Mouse (Mus musculus) MEL (cell line): Measurements from ENCODE around the gene Rnd2. TPM values are rescaled to one million over a fixed set of nuclear protein-coding genes. Genes with fewer than 3 reads are reported as not detected.

Experiments
- DNase-seq: peaks from one replicate; pipeline ENCODE4 v3.0.0; 2011; ENCODE audit warnings: low read depth, low spot score
- H3K27ac ChIP-seq: 2 replicates; pipeline ENCODE4 v1.5.1; 2012; ENCODE audit warnings: low read depth, mild to moderate bottlenecking, control low read depth, low read length, moderate library complexity; ENCODE audit not compliant: control insufficient read depth
- H3K27me3 ChIP-seq, 2 experiments: fragments of 150-350 bp in 1 of 2; sonication (generic) in 1 of 2; 2 replicates each; pipeline ENCODE4 v1.6.1; 2012; ENCODE audit warnings: low read length in 2 of 2, mild to moderate bottlenecking in 2 of 2, improper control_type of control experiment in 1 of 2, moderate library complexity in 1 of 2; ENCODE audit not compliant: insufficient read depth in 2 of 2, control insufficient read depth in 1 of 2
- H3K36me3 ChIP-seq, 2 experiments: 2 replicates each; pipeline ENCODE4 v1.6.1; 2012 to 2014; ENCODE audit warnings: low read length in 2 of 2, improper control_type of control experiment in 1 of 2, inconsistent platforms in 1 of 2, mild to moderate bottlenecking in 1 of 2; ENCODE audit not compliant: insufficient read depth in 2 of 2, control insufficient read depth in 1 of 2
- H3K4me1 ChIP-seq, 2 experiments: fragments of 150-350 bp in 1 of 2; sonication (generic) in 1 of 2; 2 replicates each; pipeline ENCODE4 v1.6.1; 2012; ENCODE audit warnings: low read length in 2 of 2, improper control_type of control experiment in 1 of 2, mild to moderate bottlenecking in 1 of 2; ENCODE audit not compliant: insufficient read depth in 2 of 2, control insufficient read depth in 1 of 2
- H3K4me3 ChIP-seq, 2 experiments: fragments of 150-350 bp in 1 of 2; sonication (generic) in 1 of 2; 2 replicates each; pipeline ENCODE4 v1.5.1; 2012; ENCODE audit warnings: low read depth in 2 of 2, low read length in 2 of 2, mild to moderate bottlenecking in 2 of 2, moderate library complexity in 2 of 2, control low read depth in 1 of 2, improper control_type of control experiment in 1 of 2; ENCODE audit not compliant: control insufficient read depth in 1 of 2, insufficient read depth in 1 of 2
- H3K79me2 ChIP-seq: 2 replicates; pipeline ENCODE4 v1.6.1; 2012; ENCODE audit warnings: mild to moderate bottlenecking, low read length, moderate library complexity; ENCODE audit not compliant: control insufficient read depth, poor library complexity, insufficient read depth
- H3K9ac ChIP-seq: 2 replicates; pipeline ENCODE4 v1.6.1; 2012; ENCODE audit warnings: low read depth, mild to moderate bottlenecking, control low read depth, low read length, moderate library complexity; ENCODE audit not compliant: control insufficient read depth, poor library complexity, severe bottlenecking
- H3K9me3 ChIP-seq: fragments of 150-350 bp; sonication (generic); replicated peaks from 2 replicates; pipeline ENCODE4 v1.6.1; 2012; ENCODE audit warnings: mild to moderate bottlenecking, low read length, improper control_type of control experiment, moderate library complexity; ENCODE audit not compliant: insufficient read depth
- BHLHE40 ChIP-seq: IDR thresholded peaks from 2 replicates; pipeline ENCODE4 v1.6.1; 2012; ENCODE audit warnings: low read depth, mild to moderate bottlenecking, inconsistent platforms, low read length, improper control_type of control experiment, borderline replicate concordance
- CTCF ChIP-seq, 3 experiments: IDR thresholded peaks in 2 of 3; conservative IDR thresholded peaks in 1 of 3; 2 replicates each; pipeline ENCODE4 v1.5.1; 2011 to 2012; ENCODE audit warnings: low read length in 3 of 3, low read depth in 2 of 3, mild to moderate bottlenecking in 2 of 3, improper control_type of control experiment in 1 of 3, inconsistent platforms in 1 of 3, mixed read lengths in 1 of 3, moderate library complexity in 1 of 3; ENCODE audit not compliant: control insufficient read depth in 1 of 3, insufficient read depth in 1 of 3, poor library complexity in 1 of 3, severe bottlenecking in 1 of 3
- E2F4 ChIP-seq: IDR thresholded peaks from 2 replicates; pipeline ENCODE4 v1.6.1; 2011; ENCODE audit warnings: low read depth, low read length, improper control_type of control experiment, borderline replicate concordance
- JUND ChIP-seq: IDR thresholded peaks from 2 replicates; pipeline ENCODE4 v1.6.1; 2011; ENCODE audit warnings: low read depth, mild to moderate bottlenecking, improper control_type of control experiment, low read length
- KAT2A ChIP-seq: conservative IDR thresholded peaks from 2 replicates; pipeline ENCODE4 v1.6.1; 2012; ENCODE audit warnings: low read depth, low read length, improper control_type of control experiment, inconsistent platforms
- MAFK ChIP-seq: IDR thresholded peaks from 2 replicates; pipeline ENCODE4 v1.6.1; 2011; ENCODE audit warnings: low read depth, mild to moderate bottlenecking, low read length, improper control_type of control experiment, borderline replicate concordance
- MAZ ChIP-seq: IDR thresholded peaks from 2 replicates; pipeline ENCODE4 v1.6.1; 2012; ENCODE audit warnings: low read depth, mild to moderate bottlenecking, inconsistent platforms, low read length, improper control_type of control experiment
- MEF2A ChIP-seq: IDR thresholded peaks from 2 replicates; pipeline ENCODE4 v1.6.1; 2014; ENCODE audit warnings: low read depth, mild to moderate bottlenecking, inconsistent platforms, low read length, improper control_type of control experiment; ENCODE audit not compliant: poor library complexity, insufficient replicate concordance, severe bottlenecking; ENCODE audit errors: extremely low read depth
- NELFE ChIP-seq: IDR thresholded peaks from 2 replicates; pipeline ENCODE4 v1.6.1; 2011; ENCODE audit warnings: low read depth, low read length, improper control_type of control experiment
- NRF1 ChIP-seq: IDR thresholded peaks from 2 replicates; pipeline ENCODE4 v1.6.1; 2014; ENCODE audit warnings: low read depth, mild to moderate bottlenecking, inconsistent platforms, low read length, improper control_type of control experiment, moderate library complexity; ENCODE audit not compliant: poor library complexity, insufficient read depth, severe bottlenecking
- POLR2A ChIP-seq, 2 experiments: IDR thresholded peaks; 2 replicates each; pipeline ENCODE4 v1.6.1; 2011 to 2012; ENCODE audit warnings: low read length in 2 of 2, mild to moderate bottlenecking in 2 of 2, control low read depth in 1 of 2, improper control_type of control experiment in 1 of 2, low read depth in 1 of 2, moderate library complexity in 1 of 2; ENCODE audit not compliant: control insufficient read depth in 1 of 2, insufficient read depth in 1 of 2, poor library complexity in 1 of 2
- POLR2AphosphoS5 ChIP-seq: IDR thresholded peaks from 2 replicates; pipeline ENCODE4 v1.6.1; 2012; ENCODE audit warnings: low read depth, borderline replicate concordance, mild to moderate bottlenecking, inconsistent platforms, low read length, moderate library complexity, mixed read lengths
- RAD21 ChIP-seq: IDR thresholded peaks from 2 replicates; pipeline ENCODE4 v1.6.1; 2011; ENCODE audit warnings: mild to moderate bottlenecking, low read depth, low read length, improper control_type of control experiment
- RCOR1 ChIP-seq: IDR thresholded peaks from 2 replicates; pipeline ENCODE4 v1.6.1; 2012; ENCODE audit warnings: low read depth, mild to moderate bottlenecking, inconsistent platforms, low read length, improper control_type of control experiment
- SMC3 ChIP-seq: IDR thresholded peaks from 2 replicates; pipeline ENCODE4 v1.6.1; 2011; ENCODE audit warnings: low read depth, low read length, improper control_type of control experiment
- TCF12 ChIP-seq: IDR thresholded peaks from 2 replicates; pipeline ENCODE4 v1.6.1; 2014; ENCODE audit warnings: low read depth, mild to moderate bottlenecking, inconsistent platforms, low read length, improper control_type of control experiment, moderate library complexity
- UBTF ChIP-seq: IDR thresholded peaks from 2 replicates; pipeline ENCODE4 v1.6.1; 2012; ENCODE audit warnings: low read depth, mild to moderate bottlenecking, inconsistent platforms, low read length, improper control_type of control experiment, moderate library complexity, borderline replicate concordance; ENCODE audit not compliant: insufficient read depth
- USF1 ChIP-seq: IDR thresholded peaks from 2 replicates; pipeline ENCODE4 v1.6.1; 2014; ENCODE audit warnings: low read depth, mild to moderate bottlenecking, inconsistent platforms, low read length, improper control_type of control experiment, moderate library complexity
- USF2 ChIP-seq, 2 experiments: IDR thresholded peaks; 2 replicates each; pipeline ENCODE4 v1.6.1; 2011 to 2012; ENCODE audit warnings: improper control_type of control experiment in 2 of 2, low read length in 2 of 2, borderline replicate concordance in 1 of 2, inconsistent platforms in 1 of 2, low read depth in 1 of 2, mild to moderate bottlenecking in 1 of 2; ENCODE audit not compliant: insufficient read depth in 1 of 2
- ZC3H11A ChIP-seq: IDR thresholded peaks from 2 replicates; pipeline ENCODE4 v1.6.1; 2012; ENCODE audit warnings: low read depth, mild to moderate bottlenecking, inconsistent platforms, low read length, improper control_type of control experiment
- ZMIZ1 ChIP-seq: IDR thresholded peaks from 2 replicates; pipeline ENCODE4 v1.6.1; 2012; ENCODE audit warnings: low read depth, mild to moderate bottlenecking, inconsistent platforms, low read length, improper control_type of control experiment, moderate library complexity
- polyA plus RNA-seq, 2 experiments: library from polyadenylated mRNA; stranded (reverse) in 1 of 2; unstranded in 1 of 2; fragments of >175 nt in 1 of 2; fragments of >200 nt in 1 of 2; gene quantifications; 2 replicates each; pipeline versions ENCODE4 v1.2.1 to v1.2.4; 2012; ENCODE audit warnings: low replicate concordance in 2 of 2, low read depth in 1 of 2; ENCODE audit not compliant: insufficient read length in 2 of 2, insufficient read depth in 1 of 2, missing spikeins in 1 of 2
- total RNA-seq: library from RNA; depleted of rRNA; stranded (reverse); fragments of 300-350 nt; gene quantifications from 2 replicates; pipeline ENCODE4 v1.2.3, GENCODE M21; 2012

The Rnd2 gene
- total and polyA plus RNA-seq, 3 experiments, result 4.2 to 18.6 TPM; not detected in 1

DNA sequence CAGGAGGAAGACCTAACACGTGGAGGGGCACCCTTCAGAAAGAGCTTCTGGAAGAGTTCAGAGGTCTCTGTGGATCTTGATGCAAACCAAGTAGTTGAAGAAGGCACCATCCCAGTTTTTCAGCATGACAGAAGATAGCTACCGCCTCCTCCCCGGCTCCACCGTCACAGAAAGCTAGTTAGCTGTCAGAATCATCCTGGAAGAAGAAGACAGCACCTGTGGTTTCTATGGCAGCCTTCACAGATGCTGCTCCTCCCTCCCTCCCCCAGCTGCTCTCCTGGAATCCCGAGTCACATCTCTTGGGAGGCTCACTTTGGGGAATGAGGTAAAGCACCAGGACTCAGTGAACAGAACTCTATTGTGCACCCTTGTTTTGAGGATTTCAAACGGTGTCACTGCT, 45.8 kb upstream of the Rnd2 start:
- no peaks in the 10 kb centered on the region for H3K9me3 ChIP-seq
- no peak for DNase-seq
- H3K4me1 ChIP-seq, result peaks cover 12 to 14% of the 10 kb centered on the region in 2 experiments
- H3K36me3 ChIP-seq, result peaks cover 2 to 22% of the 10 kb centered on the region in 2 experiments
- H3K9ac ChIP-seq, result no peak overlapping the region
- H3K27ac ChIP-seq, result no peak overlapping the region
- H3K27me3 ChIP-seq, result no peaks in the 10 kb centered on the region
- H3K4me3 ChIP-seq, result no peak overlapping the region
- no peak for TF ChIP-seq NRF1
- no peak for TF ChIP-seq MAZ
- TF ChIP-seq TCF12, result no peak
- no peak for TF ChIP-seq USF1
- TF ChIP-seq USF2 (IDR thresholded peaks at IDR 0.05; ENCODE audit: borderline replicate concordance in 1 of 2, insufficient read depth in 1 of 2, low read depth in 1 of 2, low read length in 2 of 2), result no peak
- no peak for TF ChIP-seq JUND
- TF ChIP-seq POLR2AphosphoS5, result no peak
- TF ChIP-seq ZMIZ1, result no peak
- TF ChIP-seq E2F4, result no peak
- no peak for TF ChIP-seq MEF2A
- H3K79me2 ChIP-seq, result peaks cover 12% of the 10 kb centered on the region

DNA sequence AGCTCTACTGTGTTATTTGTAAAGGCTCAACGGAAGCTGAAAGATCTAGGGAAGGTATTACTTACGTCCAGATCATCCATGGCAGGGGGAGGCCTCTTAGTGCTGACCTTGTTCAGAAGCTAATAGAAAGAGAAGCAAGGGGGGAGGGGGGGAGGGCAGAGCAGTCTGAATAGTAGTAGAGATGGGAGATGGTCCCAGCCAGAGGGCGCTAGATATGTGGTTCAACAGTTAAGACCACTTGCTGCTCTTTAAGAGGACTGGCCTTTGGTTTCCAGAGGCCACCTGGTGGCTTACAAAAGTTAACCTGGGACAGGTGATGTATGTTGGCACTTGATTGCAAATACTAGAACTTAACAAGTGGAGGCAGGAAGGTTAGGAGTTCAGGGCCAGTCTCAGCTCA, 45.2 kb upstream of the Rnd2 start:
- Histone ChIP-seq H3K27me3 (no peaks in the 10 kb centered on the region), H3K9ac (no peak overlapping the region), H3K4me3 (no peak overlapping the region), H3K27ac (peak overlapping the region; percentile 17; the same call in 1 of the 2 replicates), H3K36me3 (peaks cover 0 to 22% of the 10 kb centered on the region in 2 experiments; a peak in 3 of 4 replicates), H3K79me2 (peaks cover 12% of the 10 kb centered on the region), H3K4me1 (peaks cover 12 to 17% of the 10 kb centered on the region in 2 experiments), H3K9me3 (no peaks in the 10 kb centered on the region)
- TF ChIP-seq RCOR1 (no peak), RAD21 (no peak; the same call in 1 of the 2 replicates), BHLHE40 (no peak), ZC3H11A (no peak), KAT2A (no peak), UBTF (no peak), CTCF (IDR thresholded peaks at IDR 0.05 in 2 of 3, conservative IDR thresholded peaks at IDR 0.05 in 1 of 3; ENCODE audit: control insufficient read depth in 1 of 3, insufficient read depth in 1 of 3, low read depth in 2 of 3, low read length in 3 of 3, poor library complexity in 1 of 3, severe bottlenecking in 1 of 3) (peak; percentile 22 to 52 (median 41)), NRF1 (no peak), MAFK (no peak), POLR2A (IDR thresholded peaks at IDR 0.05; ENCODE audit: control insufficient read depth in 1 of 2, insufficient read depth in 1 of 2, low read depth in 1 of 2, low read length in 2 of 2, poor library complexity in 1 of 2) (no peak), NELFE (no peak), SMC3 (peak; percentile 41)
- DNase-seq, result peak; percentile 61
